Mouse (Mus musculus): ENCODE data around the gene Myb. TPM values are rescaled to one million over a fixed set of nuclear protein-coding genes. Genes with fewer than 3 reads are reported as not detected.

Myb gene
- polyA plus RNA-seq, 1 experiment from 2014 or later: 4.2 TPM

GRCm38 (mm10) chr10:21108182-21108581, 52.6 kb downstream of the Myb start:
- 91% methylated on average over 5 of the region's 5 CpGs for WGBS
- no peaks in the 10 kb centered on the region; the same call in 1 of the 2 replicates for H3K9me3 ChIP-seq (ENCODE audit: control insufficient read depth, low read depth, low read length)
- H3K4me1 ChIP-seq (ENCODE audit: control insufficient read depth, insufficient read depth, low read length): no peaks in the 10 kb centered on the region
- H3K36me3 ChIP-seq (ENCODE audit: control insufficient read depth, insufficient read depth, low read length): no peaks in the 10 kb centered on the region
- H3K4me2 ChIP-seq (replicated peaks; ENCODE audit: low read depth, low read length): no peak overlapping the region
- no peaks in the 10 kb centered on the region for H3K27me3 ChIP-seq (ENCODE audit: control insufficient read depth, insufficient read depth, low read length)
- no peak overlapping the region for H3K9ac ChIP-seq (replicated peaks; ENCODE audit: low read depth, low read length)
- no peak for ATAC-seq (ENCODE audit: insufficient number of reproducible peaks, insufficient read depth, low FRiP score, low read depth)
- H3K27ac ChIP-seq (ENCODE audit: low read length): no peak overlapping the region
- H3K4me3 ChIP-seq (ENCODE audit: low read depth, low read length): no peak overlapping the region

GRCm38 (mm10) chr10:21105206-21105605, 55.6 kb downstream of the Myb start:
- H3K27me3 ChIP-seq (ENCODE audit: control insufficient read depth, insufficient read depth, low read length): no peaks in the 10 kb centered on the region
- H3K9me3 ChIP-seq (ENCODE audit: control insufficient read depth, low read depth, low read length): no peaks in the 10 kb centered on the region; the same call in 1 of the 2 replicates
- no peak overlapping the region for H3K4me2 ChIP-seq (replicated peaks; ENCODE audit: low read depth, low read length)
- no peak overlapping the region for H3K9ac ChIP-seq (replicated peaks; ENCODE audit: low read depth, low read length)
- ATAC-seq (ENCODE audit: insufficient number of reproducible peaks, insufficient read depth, low FRiP score, low read depth): no peak
- no peak overlapping the region for H3K27ac ChIP-seq (ENCODE audit: low read length)
- H3K4me1 ChIP-seq (ENCODE audit: control insufficient read depth, insufficient read depth, low read length): no peaks in the 10 kb centered on the region
- H3K36me3 ChIP-seq (ENCODE audit: control insufficient read depth, insufficient read depth, low read length): no peaks in the 10 kb centered on the region
- H3K4me3 ChIP-seq (ENCODE audit: low read depth, low read length): no peak overlapping the region
- 94% methylated on average over 2 of the region's 2 CpGs for WGBS

GRCm38 (mm10) chr10:21102689-21103088, 58.1 kb downstream of the Myb start:
- H3K4me1 ChIP-seq (ENCODE audit: control insufficient read depth, insufficient read depth, low read length): no peaks in the 10 kb centered on the region
- WGBS: 82% methylated on average over 7 of the region's 7 CpGs
- H3K4me2 ChIP-seq (replicated peaks; ENCODE audit: low read depth, low read length): no peak overlapping the region
- ATAC-seq (ENCODE audit: insufficient number of reproducible peaks, insufficient read depth, low FRiP score, low read depth): no peak
- H3K27ac ChIP-seq (ENCODE audit: low read length): no peak overlapping the region
- no peak overlapping the region for H3K4me3 ChIP-seq (ENCODE audit: low read depth, low read length)
- H3K36me3 ChIP-seq (ENCODE audit: control insufficient read depth, insufficient read depth, low read length): no peaks in the 10 kb centered on the region
- H3K9ac ChIP-seq (replicated peaks; ENCODE audit: low read depth, low read length): no peak overlapping the region
- no peaks in the 10 kb centered on the region for H3K27me3 ChIP-seq (ENCODE audit: control insufficient read depth, insufficient read depth, low read length)
- H3K9me3 ChIP-seq (ENCODE audit: control insufficient read depth, low read depth, low read length): no peaks in the 10 kb centered on the region; the same call in 1 of the 2 replicates

- Histone ChIP-seq H3K4me1 (ENCODE audit: control insufficient read depth, insufficient read depth, low read length) (no peaks in the 10 kb centered on the region), H3K4me3 (ENCODE audit: low read depth, low read length) (no peak overlapping the region), H3K27ac (ENCODE audit: low read length) (no peak overlapping the region), H3K9me3 (ENCODE audit: control insufficient read depth, low read depth, low read length) (no peaks in the 10 kb centered on the region; the same call in 1 of the 2 replicates), H3K9ac (replicated peaks; ENCODE audit: low read depth, low read length) (no peak overlapping the region), H3K36me3 (ENCODE audit: control insufficient read depth, insufficient read depth, low read length) (no peaks in the 10 kb centered on the region), H3K4me2 (replicated peaks; ENCODE audit: low read depth, low read length) (no peak overlapping the region), H3K27me3 (ENCODE audit: control insufficient read depth, insufficient read depth, low read length) (no peaks in the 10 kb centered on the region)
- 46% methylated on average over 4 of the region's 4 CpGs for WGBS
- ATAC-seq (ENCODE audit: insufficient number of reproducible peaks, insufficient read depth, low FRiP score, low read depth): no peak
These were observed 58.8 kb downstream of the Myb start for GRCm38 (mm10) chr10:21101948-21102347.

- 40% methylated on average over 9 of the region's 9 CpGs for WGBS
These were observed 60.0 kb downstream of the Myb start for GRCm38 (mm10) chr10:21100646-21101249.

GRCm38 (mm10) chr10:21099515-21099914, 61.3 kb downstream of the Myb start:
- Histone ChIP-seq H3K27me3 (ENCODE audit: control insufficient read depth, insufficient read depth, low read length) (no peaks in the 10 kb centered on the region), H3K36me3 (ENCODE audit: control insufficient read depth, insufficient read depth, low read length) (no peaks in the 10 kb centered on the region), H3K4me3 (ENCODE audit: low read depth, low read length) (no peak overlapping the region), H3K9ac (replicated peaks; ENCODE audit: low read depth, low read length) (no peak overlapping the region), H3K4me2 (replicated peaks; ENCODE audit: low read depth, low read length) (no peak overlapping the region), H3K27ac (ENCODE audit: low read length) (no peak overlapping the region), H3K9me3 (ENCODE audit: control insufficient read depth, low read depth, low read length) (no peaks in the 10 kb centered on the region), H3K4me1 (ENCODE audit: control insufficient read depth, insufficient read depth, low read length) (no peaks in the 10 kb centered on the region)
- 66% methylated on average over 7 of the region's 7 CpGs for WGBS
- no peak for ATAC-seq (ENCODE audit: insufficient number of reproducible peaks, insufficient read depth, low FRiP score, low read depth)

More at GRCm38 (mm10) chr10:21100646-21101249, 60.0 kb downstream of the Myb start:
- H3K36me3 ChIP-seq (ENCODE audit: control insufficient read depth, insufficient read depth, low read length): no peaks in the 10 kb centered on the region
- H3K4me1 ChIP-seq (ENCODE audit: control insufficient read depth, insufficient read depth, low read length): no peaks in the 10 kb centered on the region
- H3K9me3 ChIP-seq (ENCODE audit: control insufficient read depth, low read depth, low read length): no peaks in the 10 kb centered on the region
- no peak overlapping the region for H3K9ac ChIP-seq (replicated peaks; ENCODE audit: low read depth, low read length)
- no peak overlapping the region for H3K4me3 ChIP-seq (ENCODE audit: low read depth, low read length)
- no peaks in the 10 kb centered on the region for H3K27me3 ChIP-seq (ENCODE audit: control insufficient read depth, insufficient read depth, low read length)
- H3K4me2 ChIP-seq (replicated peaks; ENCODE audit: low read depth, low read length): no peak overlapping the region
- ATAC-seq (ENCODE audit: insufficient number of reproducible peaks, insufficient read depth, low FRiP score, low read depth): no peak
- H3K27ac ChIP-seq (ENCODE audit: low read length): no peak overlapping the region

GRCm38 (mm10) chr10:21095541-21095940, 65.2 kb downstream of the Myb start:
- no peaks in the 10 kb centered on the region for H3K9me3 ChIP-seq (ENCODE audit: control insufficient read depth, low read depth, low read length)
- 86% methylated on average over 14 of the region's 14 CpGs for WGBS

GRCm38 (mm10) chr10:21094896-21095295, 65.9 kb downstream of the Myb start:
- Histone ChIP-seq H3K4me2 (replicated peaks; ENCODE audit: low read depth, low read length) (no peak overlapping the region), H3K9me3 (ENCODE audit: control insufficient read depth, low read depth, low read length) (no peaks in the 10 kb centered on the region), H3K4me3 (ENCODE audit: low read depth, low read length) (no peak overlapping the region), H3K9ac (replicated peaks; ENCODE audit: low read depth, low read length) (no peak overlapping the region), H3K4me1 (ENCODE audit: control insufficient read depth, insufficient read depth, low read length) (peaks cover 6% of the 10 kb centered on the region; the same call in 1 of the 2 replicates), H3K27me3 (ENCODE audit: control insufficient read depth, insufficient read depth, low read length) (no peaks in the 10 kb centered on the region), H3K27ac (ENCODE audit: low read length) (no peak overlapping the region), H3K36me3 (ENCODE audit: control insufficient read depth, insufficient read depth, low read length) (no peaks in the 10 kb centered on the region)
- no peak for ATAC-seq (ENCODE audit: insufficient number of reproducible peaks, insufficient read depth, low FRiP score, low read depth)
- 92% methylated on average over 2 of the region's 2 CpGs for WGBS

More at GRCm38 (mm10) chr10:21095541-21095940, 65.2 kb downstream of the Myb start:
- no peak for ATAC-seq (ENCODE audit: insufficient number of reproducible peaks, insufficient read depth, low FRiP score, low read depth)
- no peak overlapping the region for H3K4me2 ChIP-seq (replicated peaks; ENCODE audit: low read depth, low read length)
- H3K27ac ChIP-seq (ENCODE audit: low read length): no peak overlapping the region
- peaks cover 6% of the 10 kb centered on the region; the same call in 1 of the 2 replicates for H3K4me1 ChIP-seq (ENCODE audit: control insufficient read depth, insufficient read depth, low read length)
- no peaks in the 10 kb centered on the region for H3K27me3 ChIP-seq (ENCODE audit: control insufficient read depth, insufficient read depth, low read length)
- H3K9ac ChIP-seq (replicated peaks; ENCODE audit: low read depth, low read length): no peak overlapping the region
- H3K4me3 ChIP-seq (ENCODE audit: low read depth, low read length): no peak overlapping the region
- H3K36me3 ChIP-seq (ENCODE audit: control insufficient read depth, insufficient read depth, low read length): no peaks in the 10 kb centered on the region

- ATAC-seq (ENCODE audit: insufficient number of reproducible peaks, insufficient read depth, low FRiP score, low read depth): no peak
- Histone ChIP-seq H3K27me3 (ENCODE audit: control insufficient read depth, insufficient read depth, low read length) (no peaks in the 10 kb centered on the region), H3K4me3 (ENCODE audit: low read depth, low read length) (no peak overlapping the region), H3K4me2 (replicated peaks; ENCODE audit: low read depth, low read length) (no peak overlapping the region), H3K36me3 (ENCODE audit: control insufficient read depth, insufficient read depth, low read length) (no peaks in the 10 kb centered on the region), H3K4me1 (ENCODE audit: control insufficient read depth, insufficient read depth, low read length) (peaks cover 6% of the 10 kb centered on the region; the same call in 1 of the 2 replicates), H3K27ac (ENCODE audit: low read length) (0 out of 2 replicates have a peak overlapping the region, but pooled peaks have one; percentile 16), H3K9me3 (ENCODE audit: control insufficient read depth, low read depth, low read length) (no peaks in the 10 kb centered on the region), H3K9ac (replicated peaks; ENCODE audit: low read depth, low read length) (no peak overlapping the region)
- WGBS: 87% methylated on average over 5 of the region's 5 CpGs
These were observed 67.5 kb downstream of the Myb start for GRCm38 (mm10) chr10:21093301-21093700.
